Mouse (Mus musculus): ENCODE measurements at regions not wholly inside any gene's neighbourhood (a gene's known extent, or its start where the extent isn't known, plus 50 kb on each side); places are given as distances from the start of the nearest gene placed in this dataset.

DNA sequence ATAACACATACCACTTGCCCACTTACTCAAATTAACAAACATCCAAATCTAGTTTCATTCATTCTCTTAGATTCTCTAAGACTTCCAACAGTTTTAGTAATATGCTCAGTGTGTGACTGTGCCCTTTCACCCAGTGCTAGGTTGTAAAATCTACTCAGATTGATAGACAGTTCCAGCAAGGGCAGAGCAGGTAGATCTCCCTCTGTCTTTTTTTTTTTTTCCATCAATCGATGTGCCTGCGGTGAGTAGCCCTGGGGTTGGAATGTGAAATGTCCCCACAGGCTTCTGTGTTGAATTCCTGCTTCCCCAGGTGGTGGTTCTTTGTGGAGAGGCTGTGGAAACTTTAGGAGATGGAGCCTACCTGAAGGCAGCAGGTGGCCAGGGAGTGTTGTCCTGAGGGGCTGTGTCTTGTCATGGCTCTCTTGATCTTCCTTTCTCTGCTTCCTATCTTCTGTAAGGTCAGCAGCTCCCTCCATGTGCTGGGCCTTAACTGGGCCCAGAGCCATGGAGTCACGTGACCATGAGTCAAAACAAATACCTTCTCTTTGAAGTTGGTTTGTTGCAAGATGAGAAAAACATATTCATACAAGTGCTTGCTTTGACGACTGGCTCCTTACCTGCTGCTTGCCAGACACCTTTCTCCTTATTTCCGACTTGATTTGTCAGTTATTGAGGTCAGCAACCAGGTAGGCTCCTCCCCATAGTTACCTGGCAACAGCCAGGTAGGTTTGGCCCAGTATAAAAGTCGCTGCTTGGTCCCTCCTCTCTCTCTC is 394.5 kb downstream of the Etnk1 start:
- no peak for TF ChIP-seq EP300 (IDR thresholded peaks at IDR 0.05; ENCODE audit: low read depth)
- no peak for TF ChIP-seq CTCF (IDR thresholded peaks at IDR 0.05; ENCODE audit: low read depth)
- ATAC-seq = peak; percentile 89
- 49% methylated on average over 6 of the region's 6 CpGs for WGBS (ENCODE audit: insufficient replicate concordance)
- Histone ChIP-seq H3K4me2 (ENCODE audit: low read depth, low read length) (no peak overlapping the region), H3K4me3 (ENCODE audit: low read depth, low read length) (no peak overlapping the region), H3K4me1 (ENCODE audit: insufficient read depth) (no peaks in the 10 kb centered on the region), H3K9me3 (ENCODE audit: low read length) (no peaks in the 10 kb centered on the region), H3K27me3 (ENCODE audit: insufficient read depth, low read length) (no peaks in the 10 kb centered on the region), H3K36me3 (replicated peaks; ENCODE audit: insufficient read depth, low read length) (no peaks in the 10 kb centered on the region), H3K27ac (ENCODE audit: low read depth) (peak overlapping the region; percentile 69; the same call in 1 of the 2 replicates), H3K9ac (replicated peaks) (no peak overlapping the region)
- DNase-seq = peak; percentile 56

DNA sequence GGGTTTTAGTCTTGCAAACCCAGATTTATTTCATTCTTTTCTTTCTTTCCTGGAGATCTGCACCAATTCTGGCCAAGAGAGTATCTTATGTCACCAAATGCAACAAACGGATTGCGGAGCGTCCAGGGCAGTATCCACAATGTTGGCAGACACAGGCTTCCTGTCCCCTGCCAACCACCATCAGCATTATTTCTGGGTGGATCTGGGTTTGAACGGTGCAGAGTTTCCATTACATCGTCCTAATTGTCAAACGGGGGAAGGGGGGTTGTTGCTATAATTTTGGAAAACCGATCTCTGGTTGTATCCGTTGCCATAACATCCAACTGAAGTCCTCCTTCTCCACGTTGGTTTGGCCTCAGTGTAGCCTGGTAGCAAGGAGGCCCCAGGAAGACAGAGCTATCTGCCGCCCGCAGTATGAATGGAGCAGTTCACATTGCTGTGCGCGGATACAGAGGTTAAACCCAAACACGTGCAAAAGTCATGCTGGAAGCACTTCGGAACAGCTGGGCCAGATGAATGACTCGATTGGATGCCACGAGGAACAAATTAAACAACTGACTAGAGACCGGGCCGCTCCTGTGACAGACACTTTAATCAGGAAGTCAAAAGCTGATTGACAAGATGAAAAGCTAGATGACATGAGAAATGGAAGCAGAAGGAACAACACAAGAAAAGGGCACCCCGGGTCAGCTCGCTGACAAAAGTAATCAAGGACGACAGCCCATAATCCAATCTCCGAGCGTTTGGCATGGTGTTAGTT is 404.5 kb downstream of the Etnk1 start:
- no peaks in the 10 kb centered on the region for H3K36me3 ChIP-seq (replicated peaks; ENCODE audit: insufficient read depth, low read length)
- 81% methylated on average over 24 of the region's 24 CpGs for WGBS (ENCODE audit: insufficient replicate concordance)
- H3K4me2 ChIP-seq (ENCODE audit: low read depth, low read length) = no peak overlapping the region
- H3K9ac ChIP-seq (replicated peaks) = no peak overlapping the region
- no peaks in the 10 kb centered on the region for H3K4me1 ChIP-seq (ENCODE audit: insufficient read depth)
- H3K27ac ChIP-seq (ENCODE audit: low read depth) = no peak overlapping the region
- no peaks in the 10 kb centered on the region for H3K9me3 ChIP-seq (ENCODE audit: low read length)
- no peak overlapping the region for H3K4me3 ChIP-seq (ENCODE audit: low read depth, low read length)
- TF ChIP-seq CTCF (IDR thresholded peaks at IDR 0.05; ENCODE audit: low read depth) (no peak), EP300 (IDR thresholded peaks at IDR 0.05; ENCODE audit: low read depth) (no peak)
- no peak for DNase-seq
- no peaks in the 10 kb centered on the region for H3K27me3 ChIP-seq (ENCODE audit: insufficient read depth, low read length)
- ATAC-seq = no peak

DNA sequence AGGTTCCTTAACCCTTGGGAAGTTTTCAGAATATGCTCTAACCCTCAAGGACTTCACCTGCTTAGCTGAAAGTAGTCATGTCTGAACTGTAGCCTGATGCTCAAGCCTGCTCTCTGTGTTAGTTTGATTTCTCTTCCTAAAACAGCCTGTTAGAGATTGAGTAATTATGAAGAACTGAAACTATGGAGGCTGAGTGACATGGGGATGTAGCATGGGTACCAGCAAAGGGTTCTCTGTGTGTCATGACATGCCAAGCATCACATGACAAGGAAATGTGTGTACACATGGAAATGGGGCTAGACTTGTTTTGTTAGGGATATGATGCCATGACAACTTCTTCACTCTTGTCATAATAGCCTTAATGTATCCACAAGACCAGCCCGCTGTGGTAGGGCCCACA is 412.2 kb downstream of the Etnk1 start:
- WGBS (ENCODE audit: insufficient replicate concordance) = 78% methylated on average over 1 of the region's 1 CpGs
- H3K4me2 ChIP-seq (ENCODE audit: low read depth, low read length) = no peak overlapping the region
- no peak overlapping the region for H3K4me3 ChIP-seq (ENCODE audit: low read depth, low read length)
- H3K9ac ChIP-seq (replicated peaks) = no peak overlapping the region
- no peak for TF ChIP-seq CTCF (IDR thresholded peaks at IDR 0.05; ENCODE audit: low read depth)
- no peak overlapping the region for H3K27ac ChIP-seq (ENCODE audit: low read depth)
- DNase-seq = no peak
- ATAC-seq = no peak
- no peaks in the 10 kb centered on the region for H3K4me1 ChIP-seq (ENCODE audit: insufficient read depth)
- H3K36me3 ChIP-seq (replicated peaks; ENCODE audit: insufficient read depth, low read length) = no peaks in the 10 kb centered on the region
- H3K27me3 ChIP-seq (ENCODE audit: insufficient read depth, low read length) = no peaks in the 10 kb centered on the region
- no peaks in the 10 kb centered on the region for H3K9me3 ChIP-seq (ENCODE audit: low read length)

DNA sequence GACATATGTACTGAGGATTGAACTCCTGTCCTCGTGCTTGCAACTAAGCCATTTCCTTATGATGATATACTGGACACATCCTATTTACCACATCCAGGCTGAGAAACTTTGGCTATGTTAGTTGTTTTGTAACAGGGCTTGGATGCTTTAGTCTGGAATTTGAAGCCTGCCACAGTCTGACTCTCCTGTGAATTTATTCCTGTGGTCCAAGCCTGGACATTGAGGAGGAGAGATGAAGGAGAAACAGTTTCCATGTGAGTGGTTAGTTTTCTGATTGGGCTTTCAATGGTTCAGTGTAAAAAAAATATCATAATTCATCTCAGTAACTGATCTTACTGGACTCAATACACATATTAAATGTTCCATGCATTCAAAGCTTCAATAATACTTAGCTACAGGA is 422.6 kb downstream of the Etnk1 start:
- no peak overlapping the region for H3K27ac ChIP-seq (ENCODE audit: low read depth)
- H3K36me3 ChIP-seq (replicated peaks; ENCODE audit: insufficient read depth, low read length) = no peaks in the 10 kb centered on the region
- WGBS (ENCODE audit: insufficient replicate concordance) = 62% methylated on average over 1 of the region's 1 CpGs
- no peak for ATAC-seq
- H3K9me3 ChIP-seq (ENCODE audit: low read length) = no peaks in the 10 kb centered on the region
- no peak for TF ChIP-seq EP300 (IDR thresholded peaks at IDR 0.05; ENCODE audit: low read depth)
- TF ChIP-seq CTCF (IDR thresholded peaks at IDR 0.05; ENCODE audit: low read depth) = no peak
- no peaks in the 10 kb centered on the region for H3K4me1 ChIP-seq (ENCODE audit: insufficient read depth)
- no peak for DNase-seq
- no peak overlapping the region for H3K4me2 ChIP-seq (ENCODE audit: low read depth, low read length)
- H3K4me3 ChIP-seq (ENCODE audit: low read depth, low read length) = no peak overlapping the region
- no peaks in the 10 kb centered on the region for H3K27me3 ChIP-seq (ENCODE audit: insufficient read depth, low read length)
- no peak overlapping the region for H3K9ac ChIP-seq (replicated peaks)

DNA sequence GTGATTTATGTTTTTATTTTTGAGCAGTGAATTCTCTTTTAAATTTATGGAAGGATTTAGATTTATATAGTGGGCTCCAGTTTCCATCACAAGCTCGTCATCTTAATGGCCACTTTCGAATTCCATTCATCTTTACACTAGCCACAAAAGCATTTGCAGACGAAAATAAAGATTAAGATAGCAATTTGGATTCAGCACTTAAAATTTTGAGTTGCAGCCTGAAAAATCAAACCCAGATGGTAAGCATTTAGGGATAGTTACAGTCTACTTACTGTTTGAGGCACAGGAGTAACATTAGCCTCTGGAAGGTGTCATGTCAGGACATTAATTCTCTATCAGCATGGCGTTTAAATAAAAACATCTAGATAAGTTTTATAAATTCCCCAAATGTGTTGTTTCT is 423.2 kb downstream of the Etnk1 start:
- ATAC-seq (no peak), DNase-seq (no peak)
- Histone ChIP-seq H3K9me3 (ENCODE audit: low read length) (no peaks in the 10 kb centered on the region), H3K27me3 (ENCODE audit: insufficient read depth, low read length) (no peaks in the 10 kb centered on the region), H3K4me2 (ENCODE audit: low read depth, low read length) (no peak overlapping the region), H3K27ac (ENCODE audit: low read depth) (no peak overlapping the region), H3K36me3 (replicated peaks; ENCODE audit: insufficient read depth, low read length) (no peaks in the 10 kb centered on the region), H3K4me1 (ENCODE audit: insufficient read depth) (no peaks in the 10 kb centered on the region), H3K4me3 (ENCODE audit: low read depth, low read length) (no peak overlapping the region), H3K9ac (replicated peaks) (no peak overlapping the region)
- TF ChIP-seq EP300 (IDR thresholded peaks at IDR 0.05; ENCODE audit: low read depth) (no peak), CTCF (IDR thresholded peaks at IDR 0.05; ENCODE audit: low read depth) (no peak)
- 68% methylated on average over 4 of the region's 4 CpGs for WGBS (ENCODE audit: insufficient replicate concordance)

DNA sequence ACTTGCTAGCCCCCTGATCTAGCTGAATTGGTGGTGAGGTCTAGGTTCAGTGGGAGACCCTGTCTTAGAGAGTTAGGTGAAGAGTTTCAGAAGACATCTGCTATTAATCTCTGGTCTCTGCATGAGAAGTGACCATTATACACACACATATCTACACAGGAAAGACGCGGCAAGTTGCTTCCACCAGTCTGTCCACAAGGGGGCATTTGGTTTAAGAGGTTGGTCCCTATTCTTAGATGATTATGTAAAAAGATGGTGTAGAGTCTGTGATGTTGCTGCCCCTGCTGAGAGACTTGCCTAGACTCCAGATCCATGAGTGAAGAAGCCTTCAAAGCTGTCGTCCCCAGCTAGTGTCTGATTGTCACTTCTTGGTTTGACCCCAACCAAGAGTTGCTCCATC is 425.5 kb downstream of the Etnk1 start:
- DNase-seq (no peak), ATAC-seq (no peak)
- Histone ChIP-seq H3K36me3 (replicated peaks; ENCODE audit: insufficient read depth, low read length) (no peaks in the 10 kb centered on the region), H3K27ac (ENCODE audit: low read depth) (no peak overlapping the region), H3K4me3 (ENCODE audit: low read depth, low read length) (no peak overlapping the region), H3K4me1 (ENCODE audit: insufficient read depth) (no peaks in the 10 kb centered on the region), H3K9me3 (ENCODE audit: low read length) (no peaks in the 10 kb centered on the region), H3K4me2 (ENCODE audit: low read depth, low read length) (no peak overlapping the region), H3K27me3 (ENCODE audit: insufficient read depth, low read length) (no peaks in the 10 kb centered on the region), H3K9ac (replicated peaks) (no peak overlapping the region)
- no peak for TF ChIP-seq EP300 (IDR thresholded peaks at IDR 0.05; ENCODE audit: low read depth)
- peak; percentile 35 for TF ChIP-seq CTCF (IDR thresholded peaks at IDR 0.05; ENCODE audit: low read depth)
- 76% methylated on average over 3 of the region's 3 CpGs for WGBS (ENCODE audit: insufficient replicate concordance)

All from liver, postnatal 0 days (tissue).